Mouse (Mus musculus): ENCODE measurements around the gene Brip1.

The Brip1 gene

GRCm38 (mm10) chr11:86115955-86116354 is 85.0 kb downstream of the Brip1 start:
- no peak for DNase-seq (ENCODE audit: extremely low spot score, low read depth, low spot score)

DNA sequence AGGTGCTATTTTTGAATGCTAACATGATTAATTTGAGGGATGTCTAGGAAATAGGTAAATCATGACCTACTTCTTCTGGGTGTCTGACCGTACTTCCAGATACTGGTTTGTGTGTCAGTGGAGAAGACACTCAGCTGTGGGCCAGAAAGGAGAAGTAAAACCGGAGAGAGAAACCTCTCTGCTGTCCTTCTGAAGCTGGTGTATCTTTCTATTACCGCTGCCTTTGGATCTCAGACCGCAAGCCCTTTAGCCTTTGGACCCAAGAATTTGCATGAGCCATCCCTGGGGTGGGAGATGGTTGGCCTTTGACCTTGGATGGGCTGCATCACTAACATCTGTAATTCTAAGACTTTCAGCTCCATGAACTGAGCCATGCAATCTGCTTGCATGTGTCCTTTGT is 93.7 kb downstream of the Brip1 start:
- DNase-seq (ENCODE audit: extremely low spot score, low read depth, low spot score): no peak

- no peak for DNase-seq (ENCODE audit: extremely low spot score, low read depth, low spot score)
Observed at GRCm38 (mm10) chr11:86106596-86106995, 94.4 kb downstream of the Brip1 start.

DNA sequence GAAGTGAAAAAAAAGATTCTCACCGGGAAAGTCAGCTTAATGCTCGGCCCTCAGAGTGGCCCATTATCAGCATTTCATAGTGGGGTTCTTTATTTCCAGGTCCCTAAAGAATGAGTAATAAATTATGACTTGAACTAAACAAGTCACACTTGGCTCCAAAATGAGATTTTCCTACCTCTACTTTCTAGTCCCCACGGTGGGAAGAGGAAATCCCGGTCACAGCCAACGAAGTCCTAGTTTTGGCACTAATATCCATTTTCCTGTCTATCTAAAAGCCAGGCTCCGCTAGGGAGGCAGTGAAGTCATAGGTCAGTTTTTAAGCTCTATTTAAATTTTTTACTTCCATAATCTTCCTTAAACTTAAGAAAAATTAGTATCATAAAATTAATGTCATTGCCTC is 99.8 kb downstream of the Brip1 start:
- no peak for DNase-seq (ENCODE audit: extremely low spot score, low read depth, low spot score)

GRCm38 (mm10) chr11:86099341-86099740 is 101.7 kb downstream of the Brip1 start:
- no peak for DNase-seq (ENCODE audit: extremely low spot score, low read depth, low spot score)

GRCm38 (mm10) chr11:86088815-86089214 is 112.2 kb downstream of the Brip1 start:
- no peak for DNase-seq (ENCODE audit: extremely low spot score, low read depth, low spot score)

DNA sequence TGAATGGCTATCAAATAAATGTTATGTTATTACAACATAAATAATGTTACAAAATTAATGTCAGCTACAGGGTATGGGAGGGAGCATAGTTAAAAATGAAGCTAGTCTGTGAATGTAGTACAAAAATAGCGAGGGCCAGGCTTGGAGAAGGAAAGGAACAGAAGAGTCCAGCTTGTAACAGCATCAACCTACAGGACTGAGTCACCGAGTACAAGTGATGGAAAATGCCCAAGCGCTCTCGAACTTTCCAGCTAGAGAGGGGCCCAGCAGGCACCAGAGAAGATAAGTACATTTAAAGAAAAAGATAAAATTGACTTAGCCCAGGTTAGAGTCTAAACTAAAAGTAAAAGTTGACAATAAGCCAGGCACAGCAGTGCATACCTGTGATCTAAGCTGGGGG is 116.5 kb downstream of the Brip1 start:
- no peak for DNase-seq (ENCODE audit: extremely low spot score, low read depth, low spot score)

DNA sequence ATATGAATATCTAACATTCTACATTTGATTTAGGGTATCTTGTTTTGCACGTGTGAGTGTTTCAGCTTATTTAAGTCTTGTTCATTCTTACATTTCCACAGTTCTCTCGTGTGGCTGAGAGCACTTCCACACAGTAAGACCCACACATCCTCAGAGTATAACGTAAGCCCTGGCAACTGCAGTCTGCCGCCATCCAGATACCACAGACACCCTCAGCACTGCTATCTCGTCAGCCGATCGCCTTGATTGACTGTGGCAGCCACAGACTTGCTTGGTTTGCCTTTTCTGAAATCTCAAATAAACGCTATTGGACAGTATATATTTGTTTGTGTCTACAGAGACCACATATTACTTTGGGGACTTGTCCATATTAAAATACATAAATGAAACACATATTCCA is 123.0 kb downstream of the Brip1 start:
- no peak for DNase-seq (ENCODE audit: extremely low spot score, low read depth, low spot score)

DNA sequence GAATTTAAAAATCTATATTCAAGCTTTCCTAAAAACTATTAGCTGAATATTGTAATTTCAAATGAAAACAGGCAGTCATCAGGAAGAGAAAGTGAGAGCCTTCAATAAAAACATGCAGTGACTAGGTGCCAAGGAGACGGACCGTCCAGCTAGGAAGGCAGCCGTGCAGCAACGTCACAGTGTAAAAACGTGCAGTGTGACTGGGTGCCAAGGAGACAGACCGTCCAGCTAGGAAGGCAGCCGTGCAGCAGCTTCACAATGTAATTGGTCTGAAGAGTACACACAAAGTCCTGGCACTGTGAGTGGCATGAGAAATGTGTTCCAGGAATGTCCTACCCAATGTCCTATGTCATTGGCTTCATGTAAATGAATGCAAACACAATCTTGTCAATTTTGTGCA is 124.0 kb downstream of the Brip1 start:
- no peak for DNase-seq (ENCODE audit: extremely low spot score, low read depth, low spot score)

- no peak for DNase-seq (ENCODE audit: extremely low spot score, low read depth, low spot score)
Observed at GRCm38 (mm10) chr11:86076403-86076802, 124.6 kb downstream of the Brip1 start.

DNA sequence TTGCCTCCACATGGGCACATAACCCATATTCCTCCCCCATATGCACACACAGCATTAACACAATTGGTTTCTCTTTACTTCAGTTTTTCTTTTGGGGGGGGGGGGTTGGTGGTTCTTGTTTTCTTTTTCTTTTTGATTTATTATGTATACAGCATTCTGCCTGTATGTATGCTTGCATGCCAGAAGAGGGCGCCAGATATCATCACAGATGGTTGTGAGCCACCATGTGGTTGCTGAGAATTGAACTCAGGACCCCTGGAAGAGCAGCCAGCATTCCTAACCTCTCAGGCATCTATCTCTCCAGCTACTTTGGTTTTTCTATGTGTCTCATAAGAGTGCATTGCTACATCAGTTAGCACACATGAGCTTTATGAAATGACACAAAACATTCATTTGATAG is 125.6 kb downstream of the Brip1 start:
- no peak for DNase-seq (ENCODE audit: extremely low spot score, low read depth, low spot score)

DNA sequence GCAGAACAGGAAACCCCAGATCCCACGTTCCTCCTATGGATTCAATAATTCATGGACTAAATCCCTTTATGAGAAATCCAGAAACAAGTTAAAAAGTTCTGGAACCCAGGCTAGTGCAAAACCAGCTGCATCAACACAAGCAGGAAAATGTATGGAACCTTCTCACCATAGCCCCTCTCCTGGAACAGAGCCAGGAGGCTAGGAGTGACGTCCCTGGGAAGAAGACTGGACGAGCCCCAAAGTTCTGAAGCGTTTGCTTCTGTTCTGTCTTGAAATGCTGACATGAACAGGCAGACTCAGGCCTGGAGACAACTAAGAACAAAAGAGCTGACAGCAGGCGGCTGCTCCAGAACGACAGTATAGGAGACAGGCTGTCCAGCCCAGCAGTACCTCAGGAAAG is 132.3 kb downstream of the Brip1 start:
- no peak for DNase-seq (ENCODE audit: extremely low spot score, low read depth, low spot score)

DNA sequence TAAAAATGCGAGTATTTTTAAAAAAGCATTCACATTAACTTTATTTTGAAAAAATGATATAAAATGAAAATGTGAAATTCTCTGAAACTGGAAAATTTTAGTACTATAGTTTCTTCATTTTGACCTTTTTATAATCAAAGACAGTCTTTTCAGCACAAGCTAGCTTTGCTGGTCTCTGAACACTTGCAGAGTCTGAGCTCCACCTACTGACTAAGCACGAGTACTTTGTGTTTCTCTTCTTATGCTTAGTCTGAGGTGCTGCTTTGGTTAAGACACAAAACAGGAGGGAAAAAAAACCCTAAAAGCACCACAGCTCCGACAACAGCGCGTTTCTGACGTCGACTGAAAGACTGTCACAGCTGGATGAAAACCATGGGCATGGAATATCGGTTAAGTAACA is 133.8 kb downstream of the Brip1 start:
- no peak for DNase-seq (ENCODE audit: extremely low spot score, low read depth, low spot score)

DNA sequence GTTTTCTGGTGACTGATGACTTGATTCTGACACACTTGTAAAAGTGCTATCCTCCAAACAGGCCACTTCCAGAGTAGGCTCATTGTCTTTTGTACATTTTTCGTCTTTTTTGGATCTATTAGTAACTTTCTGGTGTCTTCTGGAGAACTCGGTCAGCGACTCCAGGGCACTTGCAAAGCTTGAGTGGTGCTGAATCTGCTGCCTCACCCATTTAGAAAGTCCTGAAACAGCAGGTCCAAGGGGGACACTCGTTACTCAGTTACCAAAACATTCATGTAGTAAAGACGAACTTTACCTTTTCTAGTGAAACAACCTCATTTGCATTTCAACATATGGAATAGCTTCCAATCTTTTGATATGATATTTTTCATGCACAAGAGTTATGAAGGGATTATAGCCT is 136.1 kb downstream of the Brip1 start:
- no peak for DNase-seq (ENCODE audit: extremely low spot score, low read depth, low spot score)

DNA sequence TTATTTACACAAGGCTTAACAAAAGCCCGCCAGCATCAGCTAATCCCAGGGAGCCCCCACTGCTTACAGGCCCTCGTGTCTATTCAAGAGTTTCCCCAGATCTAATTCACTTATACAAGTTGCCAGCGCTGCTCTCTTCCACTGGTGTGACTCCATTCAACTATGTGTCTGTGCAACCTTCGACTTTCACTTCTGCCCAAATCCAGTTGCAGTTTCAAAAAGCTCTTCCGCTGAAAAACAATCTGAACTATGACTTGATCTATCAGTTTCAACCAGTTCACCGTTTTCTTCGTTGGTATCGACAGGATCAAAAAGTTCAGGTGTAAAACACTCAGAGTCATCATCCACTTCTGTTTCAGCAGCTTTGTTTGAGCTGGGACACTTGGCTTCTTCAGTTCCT is 139.8 kb downstream of the Brip1 start:
- DNase-seq (ENCODE audit: extremely low spot score, low read depth, low spot score): no peak

- no peak for DNase-seq (ENCODE audit: extremely low spot score, low read depth, low spot score)
Observed at GRCm38 (mm10) chr11:86059123-86059522, 141.9 kb downstream of the Brip1 start.

- DNase-seq (ENCODE audit: extremely low spot score, low read depth, low spot score): no peak
Observed at GRCm38 (mm10) chr11:86055806-86056205, 145.2 kb downstream of the Brip1 start.

DNA sequence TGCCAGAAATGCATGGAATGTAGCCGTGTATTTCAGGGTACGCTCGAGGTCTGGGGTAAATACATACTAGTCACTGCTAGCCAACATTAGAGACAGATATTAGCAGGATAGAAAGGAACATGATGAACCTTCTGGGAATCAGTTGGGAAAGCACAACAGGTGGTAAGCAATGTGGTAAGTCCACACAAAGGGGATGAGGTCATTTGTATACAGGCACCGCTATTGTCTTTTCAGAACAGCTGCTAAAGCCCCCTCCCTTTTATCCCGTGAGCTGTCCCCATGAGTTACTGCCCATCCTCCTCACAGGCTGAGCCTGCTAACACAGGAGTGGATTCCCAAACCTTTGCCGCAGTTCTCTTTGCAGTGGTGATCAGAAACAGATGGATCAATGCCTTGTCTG is 149.6 kb downstream of the Brip1 start:
- DNase-seq (ENCODE audit: extremely low spot score, low read depth, low spot score): no peak

- no peak for DNase-seq (ENCODE audit: extremely low spot score, low read depth, low spot score)
Observed at GRCm38 (mm10) chr11:86050430-86051280, 150.3 kb downstream of the Brip1 start.

- DNase-seq (ENCODE audit: extremely low spot score, low read depth, low spot score): no peak
Observed at GRCm38 (mm10) chr11:86039994-86040393, 161.0 kb downstream of the Brip1 start.

GRCm38 (mm10) chr11:86039355-86039754 is 161.6 kb downstream of the Brip1 start:
- DNase-seq (ENCODE audit: extremely low spot score, low read depth, low spot score): no peak

GRCm38 (mm10) chr11:86038701-86039100 is 162.3 kb downstream of the Brip1 start:
- no peak for DNase-seq (ENCODE audit: extremely low spot score, low read depth, low spot score)

DNA sequence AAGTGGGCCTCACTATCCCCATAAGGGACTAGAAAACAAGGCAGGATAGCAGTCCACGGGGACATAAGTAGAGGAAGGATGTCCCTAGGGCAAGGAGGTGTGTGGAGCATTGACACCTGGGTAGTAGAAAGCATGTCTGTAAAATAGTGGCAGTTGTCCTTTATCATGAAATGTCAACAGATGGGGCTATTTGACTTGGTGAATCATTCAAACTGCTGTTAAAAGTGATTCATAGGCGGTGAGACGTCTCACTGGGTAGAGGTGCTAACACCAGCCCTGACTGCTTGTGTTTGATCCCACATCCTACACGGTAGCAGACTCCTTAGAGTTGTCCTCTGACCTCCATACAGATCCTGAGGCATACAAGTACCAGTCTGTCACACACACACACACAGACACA is 168.1 kb downstream of the Brip1 start:
- DNase-seq (ENCODE audit: extremely low spot score, low read depth, low spot score): no peak
